Mouse (Mus musculus) stomach, adult 2 months (tissue): ENCODE results near the gene Krtap19-9b. TPM values are rescaled to one million over a fixed set of nuclear protein-coding genes. Genes with fewer than 3 reads are reported as not detected.

Experiments
- polyA plus RNA-seq: library from polyadenylated mRNA; depleted of rRNA; stranded (reverse); fragments of >200 nt; gene quantifications from 2 replicates; pipeline ENCODE4 v1.2.3, GENCODE M21; 2012; rRNA removed

Gene Krtap19-9b
- not detected in 2 replicates for polyA plus RNA-seq

DNA sequence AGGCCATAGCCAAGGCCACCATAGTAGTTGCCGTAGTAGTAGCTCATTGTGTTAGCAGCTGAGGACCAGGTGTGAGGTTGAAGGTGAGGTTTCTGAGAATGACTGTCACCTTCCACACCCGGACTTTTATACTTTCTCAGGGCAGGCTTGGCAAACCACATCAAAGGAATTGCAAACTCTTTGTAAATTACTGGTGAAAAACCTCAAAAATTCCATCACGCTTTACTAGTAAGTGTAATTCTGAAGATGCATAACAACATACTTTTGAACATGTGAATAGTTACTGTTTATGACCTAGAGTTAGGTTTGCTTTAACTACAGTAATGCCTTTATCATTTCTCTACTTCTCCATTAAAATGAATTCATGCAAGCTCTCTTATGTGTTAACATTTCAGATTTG, at the start of gene Krtap19-9b:
Gene Krtap19-9b (minus strand): TSS at position 101 of the 400 bp plus-strand sequence.

GRCm38 (mm10) chr16:88962773-88963172, 30.7 kb upstream of the Krtap19-9b start, which contains the start of gene Krtap16-3:
TSS of gene Krtap16-3 (minus strand) at chr16:88962873.

DNA sequence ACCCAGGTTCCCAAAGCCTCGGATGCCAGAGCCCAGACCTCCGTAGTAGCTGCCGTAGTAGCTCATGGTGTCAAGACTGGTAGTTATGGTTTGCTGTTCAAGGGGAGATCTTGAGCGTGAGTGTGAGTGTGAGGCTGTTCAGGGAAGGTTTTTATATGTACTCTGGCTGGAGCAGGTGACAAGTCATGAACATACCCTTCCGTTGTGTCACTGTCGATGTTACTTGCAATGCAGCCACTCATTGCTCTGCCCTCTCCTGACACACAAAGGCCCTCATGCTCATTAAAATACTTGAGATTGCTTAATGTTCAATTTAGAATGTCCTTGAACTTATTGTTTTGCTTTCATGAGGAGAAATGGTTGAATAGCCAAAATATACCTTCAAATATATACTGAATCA, 35.7 kb downstream of the Krtap19-9b start, which contains the start of gene Krtap19-5:
Gene Krtap19-5 (minus strand): TSS at position 101 of the 400 bp plus-strand sequence.

GRCm38 (mm10) chr16:88884989-88885388, 47.1 kb downstream of the Krtap19-9b start, which contains the start of gene Krtap19-4:
TSS of gene Krtap19-4 (minus strand) at chr16:88885089.

Other genes starting within 250 kb of the Krtap19-9b start
- not detected in 2 replicates for gene 2310061N02Rik, start 224.3 kb downstream of the Krtap19-9b start, polyA plus RNA-seq
- not detected in 2 replicates for gene Krtap13-1, start 203.4 kb downstream of the Krtap19-9b start, polyA plus RNA-seq
- gene Krtap13, start 180.6 kb downstream of the Krtap19-9b start, polyA plus RNA-seq: not detected in 2 replicates
- gene 2310034C09Rik, start 173.4 kb downstream of the Krtap19-9b start, polyA plus RNA-seq: not detected in 2 replicates
- not detected in 2 replicates for gene 2310057N15Rik, start 158.1 kb downstream of the Krtap19-9b start, polyA plus RNA-seq
- not detected in 2 replicates for gene Gm5965, start 154.4 kb downstream of the Krtap19-9b start, polyA plus RNA-seq
- gene Gm20741, start 120.0 kb downstream of the Krtap19-9b start, polyA plus RNA-seq: not detected in 2 replicates
- gene Krtap15, start 112.0 kb downstream of the Krtap19-9b start, polyA plus RNA-seq: not detected in 2 replicates
- not detected in 2 replicates for gene Krtap14, start 106.1 kb downstream of the Krtap19-9b start, polyA plus RNA-seq
- not detected in 2 replicates for gene Krtap19-1, start 62.9 kb downstream of the Krtap19-9b start, polyA plus RNA-seq
- not detected in 2 replicates for gene Krtap19-2, start 58.0 kb downstream of the Krtap19-9b start, polyA plus RNA-seq
- gene Krtap19-3, start 54.2 kb downstream of the Krtap19-9b start, polyA plus RNA-seq: not detected in 2 replicates
- not detected in 2 replicates for gene Krtap19-4, start 47.2 kb downstream of the Krtap19-9b start, polyA plus RNA-seq
- gene Krtap19-5, start 35.8 kb downstream of the Krtap19-9b start, polyA plus RNA-seq: not detected in 2 replicates
- gene Krtap16-3, start 30.6 kb upstream of the Krtap19-9b start, polyA plus RNA-seq: not detected in 2 replicates
- not detected in 2 replicates for gene Krtap22-2, start 78.5 kb upstream of the Krtap19-9b start, polyA plus RNA-seq
- not detected in 2 replicates for gene Gm10229, start 83.0 kb upstream of the Krtap19-9b start, polyA plus RNA-seq
- gene Krtap6-1, start 99.4 kb upstream of the Krtap19-9b start, polyA plus RNA-seq: not detected in 2 replicates
- gene Gm10228, start 109.2 kb upstream of the Krtap19-9b start, polyA plus RNA-seq: not detected in 2 replicates
- not detected in 2 replicates for gene Krtap6-5, start 115.6 kb upstream of the Krtap19-9b start, polyA plus RNA-seq
- not detected in 2 replicates for gene 1110025L11Rik, start 131.7 kb upstream of the Krtap19-9b start, polyA plus RNA-seq
- not detected in 2 replicates for gene Krtap6-3, start 151.8 kb upstream of the Krtap19-9b start, polyA plus RNA-seq
- not detected in 2 replicates for gene Gm6358, start 208.6 kb upstream of the Krtap19-9b start, polyA plus RNA-seq
- not detected in 2 replicates for gene Gm10061, start 218.8 kb upstream of the Krtap19-9b start, polyA plus RNA-seq
- not detected in 2 replicates for gene Gm9789, start 225.7 kb upstream of the Krtap19-9b start, polyA plus RNA-seq
- gene Gm7735, start 237.2 kb upstream of the Krtap19-9b start, polyA plus RNA-seq: not detected in 2 replicates
- not detected in 2 replicates for gene 1110057P08Rik, start 242.5 kb upstream of the Krtap19-9b start, polyA plus RNA-seq